Mouse (Mus musculus) cortical plate, adult 2 months (tissue): ENCODE measurements around the gene Sumo1.

Experiments
- CTCF ChIP-seq: fragments of 200-500 bp; IDR thresholded peaks from 2 replicates; pipeline ENCODE4 v1.5.1; 2011; ENCODE audit warnings: mild to moderate bottlenecking, control low read depth, low read length; ENCODE audit not compliant: insufficient read depth; ENCODE audit errors: extremely low read depth
- POLR2A ChIP-seq: fragments of 200-500 bp; IDR thresholded peaks from 2 replicates; pipeline ENCODE4 v1.6.1; 2011; ENCODE audit warnings: mild to moderate bottlenecking, low read length, control low read depth; ENCODE audit not compliant: insufficient read depth; ENCODE audit errors: extremely low read depth

DNA sequence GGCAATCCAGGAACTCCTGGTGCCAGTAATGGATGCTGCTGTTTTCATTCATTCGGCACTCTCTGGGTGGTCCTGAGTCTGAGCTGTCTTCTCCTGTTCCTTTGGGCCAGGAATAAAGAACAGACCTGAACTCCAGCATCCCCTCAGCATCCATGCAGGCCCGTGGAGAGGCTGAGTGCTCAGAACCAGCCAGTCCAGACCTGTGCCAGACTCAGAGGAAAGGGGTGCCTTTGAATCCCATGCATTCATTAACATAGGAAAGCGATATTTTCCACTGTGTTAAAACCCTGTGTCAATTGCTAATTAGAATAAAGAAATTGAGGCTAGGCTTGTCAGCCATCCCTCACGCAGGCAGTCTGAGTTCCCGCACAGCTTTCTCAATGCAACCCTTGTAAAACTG is 116.9 kb downstream of the Sumo1 start:
- TF ChIP-seq CTCF: no peak
- TF ChIP-seq POLR2A: no peak
